Mouse (Mus musculus): ENCODE data around the gene Wdr61. TPM values are rescaled to one million over a fixed set of nuclear protein-coding genes. Genes with fewer than 3 reads are reported as not detected.

Wdr61 gene
- 10 to 100 TPM; 67.6 to 72.7 TPM for total RNA-seq (2021)
- long read RNA-seq, experiment 1, transcript Wdr61-201 (11 exons, 1,187 nt): minor isoform, 21 of 114 reads
- long read RNA-seq, experiment 1, transcript Wdr61-203 (11 exons, 1,290 nt): major isoform, 31 of 114 reads
- long read RNA-seq, experiment 1, partial matches to known transcripts: 54 of 114 reads
- long read RNA-seq, experiment 1, other reads (novel, unspliced or antisense): 5 of 114 reads
- long read RNA-seq, experiment 2, transcript Wdr61-203 (11 exons, 1,290 nt): minor isoform, 9 of 28 reads
- long read RNA-seq, experiment 2, transcript Wdr61-201 (11 exons, 1,187 nt): major isoform, 12 of 28 reads
- long read RNA-seq, experiment 2, partial matches to known transcripts: 4 of 28 reads
- long read RNA-seq, experiment 2, other reads (novel, unspliced or antisense): 3 of 28 reads

DNA sequence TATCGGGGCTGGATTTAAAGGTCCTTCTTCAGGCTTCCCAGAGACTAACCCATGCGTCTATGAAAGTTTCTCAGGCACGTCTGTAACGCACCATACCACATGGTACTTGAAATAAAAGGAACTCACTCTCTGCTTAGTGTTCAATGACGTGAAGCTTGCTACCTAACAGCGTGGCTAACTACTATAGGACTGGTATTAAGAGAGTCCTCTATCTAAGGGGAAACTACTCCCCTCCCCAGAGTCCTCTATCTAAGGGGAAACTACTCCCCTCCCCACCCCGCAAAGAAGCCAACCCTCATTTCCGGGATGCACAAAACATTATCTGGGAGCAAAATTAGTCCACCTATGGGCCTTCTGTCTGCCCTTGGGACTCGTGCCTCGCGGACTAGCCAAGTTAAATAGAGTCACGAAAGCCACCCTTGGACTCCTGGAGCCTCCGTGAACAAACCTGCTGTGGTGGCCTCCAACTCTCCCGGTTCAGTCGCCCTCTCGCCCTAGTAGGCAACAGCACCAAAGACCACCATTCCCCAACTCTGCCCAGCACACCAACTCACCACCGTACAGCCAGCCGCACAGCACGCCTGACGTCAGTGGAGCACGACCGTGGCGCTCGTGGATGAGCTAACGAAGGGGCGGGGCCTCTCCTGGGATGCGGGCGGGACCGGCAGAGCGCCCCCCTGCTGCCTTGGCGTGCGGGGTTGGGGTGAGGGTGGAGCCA, at the start of gene Wdr61:
Gene Wdr61 (minus strand): TSS at position 599 of the 718 bp plus-strand sequence.
- peak; percentile 99 for DNase-seq

DNA sequence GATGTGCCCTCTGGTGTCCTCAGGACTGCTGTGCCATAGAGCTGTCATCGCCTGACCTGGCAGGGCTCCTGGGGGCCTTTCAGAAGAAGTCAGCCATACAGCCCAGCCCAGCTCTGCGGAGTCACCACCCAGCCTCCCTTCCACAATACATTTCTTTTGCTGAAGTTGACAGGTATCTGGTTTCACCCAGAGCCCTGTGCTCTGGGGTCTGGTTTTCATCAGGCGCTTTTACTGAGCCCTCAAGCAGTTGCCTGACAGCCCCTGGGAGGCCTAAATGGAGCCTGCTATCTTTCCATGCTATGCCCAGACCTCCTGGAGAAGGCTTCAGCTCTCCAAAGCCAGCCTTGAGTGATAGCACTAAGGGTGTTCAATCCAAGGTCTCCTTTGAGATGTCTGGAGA, 49.7 kb upstream of the Wdr61 start:
- no peak for DNase-seq

DNA sequence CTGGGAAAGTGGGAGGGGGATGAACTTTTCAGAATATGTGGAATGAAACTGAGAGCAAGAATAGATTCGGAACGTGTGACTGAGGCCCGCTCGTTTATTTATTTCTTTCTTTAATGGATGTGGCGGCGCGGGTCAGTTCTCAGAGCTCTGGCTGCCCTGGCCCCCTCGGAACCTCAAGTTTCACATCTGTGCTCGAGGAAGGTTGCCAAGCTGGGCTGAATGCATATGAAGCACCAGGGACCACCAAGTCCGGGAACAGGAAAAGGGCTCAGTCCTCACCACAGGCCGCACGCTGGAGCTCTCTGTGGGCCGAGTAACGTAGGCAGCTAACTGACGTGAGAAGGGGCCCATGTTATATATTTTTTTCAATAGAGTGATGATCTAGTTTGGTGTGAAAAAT, 48.2 kb upstream of the Wdr61 start:
- no peak for DNase-seq

DNA sequence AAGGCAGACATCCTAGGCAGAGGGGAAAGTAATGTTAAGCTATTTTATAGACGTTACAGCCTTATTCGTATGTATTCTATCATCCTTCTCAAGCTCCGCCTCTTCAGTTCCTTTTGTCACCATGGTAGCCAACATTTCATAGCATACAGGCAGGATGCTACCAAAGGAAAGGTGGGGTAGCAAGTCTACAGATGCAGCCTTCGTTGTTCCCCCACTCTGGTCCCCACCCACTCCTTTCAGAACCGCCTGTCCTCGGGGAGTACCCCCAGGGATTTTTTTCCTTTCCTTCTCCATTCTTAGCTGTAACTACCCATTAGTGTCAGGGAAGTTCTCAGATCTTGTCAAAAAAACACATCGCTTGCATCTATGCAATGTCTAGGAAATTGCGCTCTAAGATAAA, 45.0 kb upstream of the Wdr61 start:
- no peak for DNase-seq

DNA sequence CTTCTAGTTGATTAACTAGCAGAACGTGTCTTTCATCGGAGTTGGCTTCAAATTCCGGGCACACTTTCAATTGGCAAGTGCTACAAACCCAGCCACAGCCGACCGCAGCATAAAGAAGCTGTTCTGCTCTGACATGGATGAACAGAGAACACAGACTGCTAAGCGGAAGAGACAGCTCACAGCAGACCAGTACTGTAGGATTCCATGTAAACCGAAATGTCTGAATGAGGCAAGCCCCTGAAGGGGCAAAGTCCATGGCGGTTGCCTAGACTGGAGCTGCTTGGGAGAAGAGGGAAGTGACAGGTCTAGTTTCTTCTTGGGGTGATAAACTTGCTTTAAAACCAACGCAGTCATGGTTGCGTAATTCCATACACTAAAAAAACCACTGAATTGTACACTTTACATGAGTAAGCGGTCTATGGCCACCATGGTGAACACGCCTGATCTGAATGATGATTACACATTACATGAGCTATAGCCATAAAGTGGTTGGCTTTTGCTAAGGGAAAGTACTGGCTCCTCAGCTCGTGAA, 42.2 kb upstream of the Wdr61 start:
- DNase-seq: no peak

DNA sequence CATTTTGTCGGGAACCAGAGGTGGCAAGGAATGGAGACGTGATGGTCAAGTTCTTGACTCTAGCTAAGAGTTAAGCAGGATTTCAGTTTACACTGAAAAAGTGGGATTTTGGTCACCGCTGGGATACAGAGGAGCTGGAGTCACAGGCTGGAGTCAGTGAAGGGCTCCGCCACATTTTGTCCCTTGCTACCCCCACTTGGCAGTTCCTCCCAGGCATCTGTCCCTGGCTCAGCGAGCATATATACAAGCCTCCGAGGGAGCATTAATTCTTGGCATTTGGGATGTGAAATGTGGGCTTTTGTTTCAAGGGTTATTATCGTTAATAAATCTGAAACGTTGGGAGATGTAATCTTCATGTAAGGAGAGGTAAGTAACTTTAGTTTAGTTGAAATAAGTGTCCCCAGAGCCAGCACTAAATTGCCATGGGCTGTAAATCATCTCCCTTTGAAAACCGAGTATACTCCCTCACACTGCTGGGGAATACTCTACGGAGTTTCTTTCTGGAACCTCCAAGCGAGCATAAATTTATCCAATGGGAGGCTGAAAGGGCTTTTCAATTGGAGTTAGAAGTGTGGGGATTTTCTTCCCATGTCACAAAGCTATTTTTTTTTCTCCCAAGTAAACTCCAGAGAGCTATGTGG, 35.9 kb upstream of the Wdr61 start:
- no peak for DNase-seq

DNA sequence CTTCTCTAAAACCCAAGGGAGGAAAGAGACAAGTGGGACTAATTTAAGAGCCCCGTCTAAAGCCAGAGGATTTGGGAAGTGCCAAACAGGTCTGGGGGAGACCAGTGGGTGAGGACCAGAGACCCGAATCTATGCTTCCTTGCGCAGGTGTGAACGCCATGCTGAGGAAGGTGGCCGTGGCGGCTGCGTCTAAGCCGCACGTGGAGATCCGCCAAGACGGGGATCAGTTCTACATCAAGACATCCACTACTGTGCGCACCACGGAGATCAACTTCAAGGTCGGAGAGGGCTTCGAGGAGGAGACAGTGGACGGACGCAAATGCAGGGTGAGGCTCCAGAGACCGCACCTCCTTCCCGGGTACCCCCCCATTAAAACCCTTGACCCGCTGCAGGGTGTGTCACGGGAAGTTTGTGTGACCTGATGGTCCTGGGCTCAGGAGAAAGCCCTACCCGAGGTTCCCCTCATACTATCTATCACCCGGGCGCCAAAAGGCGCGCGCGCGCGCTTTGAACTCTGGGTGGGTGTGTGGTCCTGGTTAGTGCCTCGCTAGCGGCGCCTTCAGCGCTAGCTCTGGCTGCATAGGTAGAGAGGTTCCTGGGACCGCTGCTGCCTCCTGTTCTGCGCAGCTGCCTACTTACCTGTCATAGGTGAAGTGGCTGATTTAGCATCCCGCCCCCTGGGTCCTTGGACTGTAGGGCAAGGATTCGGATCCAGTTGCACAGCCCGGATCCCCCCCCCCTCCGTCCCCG, 31.2 kb upstream of the Wdr61 start:
- DNase-seq: no peak

DNA sequence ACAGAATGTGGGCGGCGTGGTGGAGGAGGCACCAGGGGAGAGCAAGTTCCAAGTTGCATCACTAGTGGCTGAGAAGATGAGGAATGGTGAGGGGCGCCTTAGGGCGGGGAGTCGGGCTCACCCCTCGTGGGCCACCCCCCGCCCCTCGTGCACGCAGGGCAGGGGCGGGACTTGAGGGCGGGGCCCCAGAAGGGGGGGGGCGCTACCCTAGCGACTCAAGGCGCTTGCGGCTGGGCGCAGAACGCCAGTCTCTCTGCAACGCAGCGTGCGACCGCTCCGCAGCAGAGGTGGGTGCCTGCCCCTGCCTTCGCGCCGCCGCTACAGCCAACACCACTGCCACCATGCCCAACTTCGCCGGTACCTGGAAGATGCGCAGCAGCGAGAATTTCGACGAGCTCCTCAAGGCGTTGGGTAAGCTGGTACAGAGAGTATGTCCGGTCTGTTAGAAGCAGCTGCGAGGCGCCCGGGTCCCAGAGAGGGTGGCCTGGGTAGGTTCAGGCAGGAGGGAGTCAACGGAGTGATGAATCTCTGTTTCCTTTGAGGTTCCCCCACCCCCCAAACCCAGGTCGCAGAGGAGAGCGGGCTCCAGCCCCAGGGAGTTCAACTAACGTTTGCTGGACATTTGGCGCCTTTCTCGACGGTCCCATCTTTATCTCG, 30.4 kb upstream of the Wdr61 start, which contains the start of gene Crabp1:
Gene Crabp1 (plus strand): TSS at position 188 of the 657 bp plus-strand sequence.
- DNase-seq: peak in 1 of 2 experiments; percentile 5

DNA sequence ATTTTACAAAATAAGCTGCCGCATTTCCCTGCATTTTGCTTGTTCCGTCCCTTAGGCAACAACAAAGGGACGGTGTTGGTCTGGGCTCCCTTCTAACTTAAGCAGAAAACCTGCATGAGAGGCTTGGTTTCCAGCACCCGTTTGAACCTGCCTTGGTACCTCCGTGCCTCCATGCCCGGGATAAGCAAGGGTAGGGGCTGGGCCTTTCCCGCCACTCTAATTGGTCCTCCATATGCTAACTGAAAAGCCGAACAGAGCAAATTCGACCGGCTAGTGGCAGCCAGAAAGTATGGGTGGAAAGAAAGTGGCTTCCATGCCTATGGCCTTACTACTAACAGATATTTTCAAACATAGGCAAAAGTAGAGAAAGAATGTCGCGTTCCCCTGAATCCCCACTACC, 29.8 kb upstream of the Wdr61 start:
- no peak for DNase-seq

DNA sequence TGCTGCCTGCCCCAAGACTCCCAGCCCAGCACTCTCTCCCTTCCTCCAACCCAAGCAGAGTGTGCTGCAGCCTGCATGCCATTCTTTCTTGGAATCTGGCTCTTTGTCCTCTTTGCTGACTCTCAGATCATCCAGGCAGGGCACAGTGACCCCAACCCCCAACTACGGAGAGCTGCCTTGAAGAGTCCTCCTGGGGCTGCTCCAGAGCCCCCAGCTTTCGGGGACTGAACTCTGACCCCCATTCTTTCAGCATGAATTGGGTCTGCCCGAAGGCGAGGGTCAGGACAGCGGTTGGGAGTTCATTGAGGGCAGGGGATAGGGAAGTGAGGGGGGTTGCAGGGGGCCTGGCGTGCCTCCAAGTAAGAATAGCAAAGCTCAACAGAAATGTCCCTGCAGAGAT, 25.3 kb upstream of the Wdr61 start:
- no peak for DNase-seq

DNA sequence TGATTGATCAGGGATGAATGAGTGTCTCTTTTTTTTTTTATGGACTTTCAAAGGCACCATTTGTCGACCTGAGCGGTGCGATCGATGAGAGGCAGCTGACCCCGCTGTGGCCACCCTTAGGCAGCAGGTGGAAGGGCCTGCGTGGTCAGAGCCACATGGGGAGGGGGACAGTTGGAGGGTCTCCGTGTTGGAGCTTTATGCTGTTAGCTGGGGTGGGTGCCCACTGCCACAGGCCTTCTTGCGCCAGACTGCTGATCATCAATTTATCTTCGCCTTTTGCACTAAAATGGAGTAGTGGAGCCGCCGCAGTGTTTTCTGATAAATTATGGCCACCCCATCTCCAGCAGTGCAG, 18.6 kb upstream of the Wdr61 start:
- DNase-seq: no peak

DNA sequence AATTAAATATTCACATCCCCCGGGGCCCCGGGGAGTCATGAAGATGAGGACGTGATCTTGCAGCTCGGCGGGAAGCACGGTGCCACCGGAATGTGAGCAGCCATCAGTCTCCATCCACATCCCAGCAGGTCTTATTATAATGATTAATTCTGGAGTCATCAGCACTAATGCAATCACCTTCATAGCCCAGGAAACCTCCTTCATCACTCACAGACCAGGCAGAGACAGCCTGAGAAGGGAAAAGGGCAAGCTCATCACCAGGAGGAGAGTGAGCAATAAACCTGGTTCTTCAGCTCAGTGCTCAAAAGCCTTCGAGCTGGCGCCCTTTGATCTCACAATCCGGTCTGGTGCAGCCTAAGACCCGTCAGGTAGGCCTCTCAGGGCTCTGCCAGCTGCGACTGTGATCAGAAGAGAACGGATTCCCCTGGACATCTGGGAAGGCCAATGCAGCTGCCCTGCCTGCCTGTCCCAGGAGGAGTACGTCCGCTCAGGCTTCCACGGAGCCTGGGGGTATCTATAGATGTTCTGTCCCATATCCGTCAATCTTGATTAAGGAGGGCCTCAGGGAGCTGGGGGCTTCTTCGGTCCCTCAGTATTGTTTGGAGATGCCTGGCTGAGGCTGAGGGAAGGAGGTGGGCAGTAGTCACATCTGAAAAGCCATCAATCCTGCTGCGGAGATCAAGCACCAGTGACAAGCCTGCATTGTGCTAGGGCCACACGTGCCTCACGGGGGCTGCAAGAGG, 18.1 kb upstream of the Wdr61 start:
- no peak for DNase-seq

DNA sequence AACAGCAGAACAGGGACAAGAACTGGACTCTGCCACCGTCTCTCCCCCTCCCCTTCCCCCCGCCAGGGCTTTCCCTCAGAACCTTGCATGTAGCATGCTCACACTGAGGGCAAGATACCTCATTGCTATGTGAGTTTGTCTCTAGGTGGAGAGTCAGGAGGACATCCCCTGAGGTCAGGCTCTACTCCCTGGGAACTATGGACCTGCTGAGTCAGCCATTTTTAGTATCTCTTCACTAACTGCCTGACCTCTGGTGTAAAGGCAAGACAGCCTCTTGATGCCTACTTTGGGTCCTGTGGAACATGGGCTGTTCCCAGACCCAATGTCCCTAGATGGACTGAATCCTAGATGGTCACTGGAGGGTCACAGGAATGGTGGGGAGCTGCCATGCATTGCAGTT, 17.4 kb upstream of the Wdr61 start:
- DNase-seq: no peak

DNA sequence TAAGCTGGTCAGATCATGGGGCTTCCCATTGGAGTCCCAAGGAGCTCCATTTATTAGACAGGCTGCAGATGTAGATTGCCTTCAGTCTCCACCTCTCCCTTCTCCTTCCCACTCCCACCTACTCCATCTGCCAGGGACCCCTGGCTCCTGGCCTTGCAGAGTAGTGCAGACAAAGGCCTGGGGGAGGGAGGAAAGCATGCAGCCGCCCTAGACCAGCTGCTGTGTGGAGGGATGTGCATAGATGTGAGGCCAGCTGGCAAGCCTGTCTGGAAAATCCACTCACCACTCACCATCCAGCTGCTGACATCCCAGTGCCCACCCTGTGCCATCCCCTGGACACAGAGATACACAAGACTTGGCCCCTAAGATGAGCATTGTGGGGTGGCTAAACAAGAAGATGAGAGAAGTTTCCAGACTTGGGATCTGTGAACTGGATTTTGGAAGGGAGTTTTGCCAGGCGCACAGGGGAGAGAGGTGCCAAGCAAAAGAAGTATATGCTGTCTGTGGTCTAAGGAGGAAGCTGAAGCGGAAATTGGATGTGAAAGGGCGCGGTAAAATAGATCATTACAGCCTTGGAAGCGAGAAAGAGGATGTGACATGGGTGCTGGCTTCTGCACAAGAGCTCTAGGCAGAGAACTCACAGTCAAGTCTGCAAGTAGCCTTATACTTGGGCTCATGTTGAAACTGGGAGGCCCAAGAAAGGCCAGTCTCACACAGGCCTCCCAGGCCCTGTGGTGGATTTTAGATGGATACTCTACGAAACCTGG, 16.1 kb upstream of the Wdr61 start:
- no peak for DNase-seq

DNA sequence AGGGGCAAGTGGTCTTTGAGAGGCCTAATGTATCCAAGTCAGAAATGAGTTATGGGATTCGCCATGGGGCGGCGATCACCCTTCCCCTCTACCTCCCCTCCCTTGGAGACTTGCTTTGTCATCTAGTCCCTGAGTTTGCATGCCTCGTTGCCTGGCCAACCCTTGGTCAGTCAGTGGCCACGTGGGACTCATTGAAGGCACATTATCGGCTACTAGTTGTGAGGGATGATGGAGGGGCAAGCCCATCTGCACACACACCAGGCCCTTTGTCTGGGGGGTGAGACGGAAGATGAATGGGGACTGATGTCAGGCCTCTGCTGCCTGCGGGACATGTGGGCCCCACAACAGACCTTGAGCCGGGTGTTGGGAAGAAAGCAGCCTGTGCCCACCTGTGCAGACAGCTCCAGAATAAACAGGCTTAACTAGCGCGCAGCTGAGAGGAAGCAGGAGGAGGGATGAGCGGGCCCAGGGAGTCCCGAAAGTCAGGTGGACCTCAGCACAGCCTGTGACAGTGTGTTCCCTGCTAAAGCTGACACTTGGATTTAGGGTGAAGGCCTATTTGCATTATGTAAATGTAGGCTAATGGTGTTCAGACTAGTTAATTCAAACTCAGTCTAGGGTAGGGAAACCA, 11.5 kb upstream of the Wdr61 start:
- no peak for DNase-seq

DNA sequence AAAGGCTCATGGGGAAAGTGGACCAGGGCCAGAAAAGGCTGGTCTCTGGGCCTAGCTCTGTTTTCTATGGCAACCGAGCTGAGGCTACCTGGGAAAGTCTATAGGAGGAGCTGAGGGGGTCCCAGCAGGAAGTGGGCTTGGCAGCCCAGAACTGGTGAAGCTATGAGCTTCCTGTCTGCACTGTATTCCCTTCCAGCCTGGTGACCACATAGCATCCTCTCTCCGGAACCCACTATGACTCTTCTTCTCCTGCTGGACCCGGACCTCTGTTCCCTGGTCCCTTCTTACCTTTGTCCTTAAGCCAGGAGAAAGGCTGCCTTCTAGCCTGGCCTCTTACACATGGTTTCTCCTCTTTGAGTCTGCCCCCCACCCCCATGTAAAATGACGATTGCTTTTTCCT, 9.6 kb upstream of the Wdr61 start:
- DNase-seq: no peak

DNA sequence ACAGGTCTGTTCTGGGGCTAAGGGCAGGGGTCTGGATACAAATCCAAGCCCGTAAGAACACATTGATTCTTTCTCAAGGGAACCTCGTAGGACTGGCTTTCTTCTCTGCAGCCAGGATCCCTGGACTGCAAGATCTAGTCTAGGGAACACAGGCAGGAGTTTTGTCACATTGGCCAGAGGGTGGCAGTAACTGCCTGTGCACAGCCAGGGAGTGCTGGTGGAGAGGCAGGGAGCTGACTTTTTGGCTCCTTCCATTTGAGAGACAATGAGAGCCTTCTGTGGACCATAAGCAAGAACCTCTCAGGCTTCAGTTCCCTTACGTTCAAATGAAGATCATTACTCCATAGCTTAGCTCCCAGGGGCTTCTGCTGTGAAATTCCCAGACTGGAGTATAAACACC, 4.1 kb upstream of the Wdr61 start:
- peak; percentile 43 to 56 for DNase-seq

DNA sequence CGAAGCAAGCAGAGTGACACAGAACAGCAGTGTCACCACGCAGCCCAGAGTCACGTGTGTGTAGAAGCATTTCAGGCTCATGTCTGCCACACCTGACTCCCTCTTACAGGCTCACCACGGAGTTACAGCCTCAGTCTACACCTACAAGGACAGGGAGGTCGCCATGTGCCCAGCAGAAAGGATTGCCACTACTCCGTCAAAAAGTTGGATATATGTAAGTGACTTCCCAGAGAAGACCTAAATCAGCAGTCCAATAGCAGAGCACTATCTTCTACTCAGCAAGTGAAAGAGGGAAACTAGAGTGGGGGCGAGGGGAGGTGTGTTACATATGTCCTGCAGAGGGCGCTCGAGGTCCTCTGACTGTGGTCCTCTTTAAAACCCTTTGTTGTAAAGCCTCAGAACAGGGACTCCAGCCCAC, 2.0 kb upstream of the Wdr61 start:
- DNase-seq: peak; percentile 27 to 51

DNA sequence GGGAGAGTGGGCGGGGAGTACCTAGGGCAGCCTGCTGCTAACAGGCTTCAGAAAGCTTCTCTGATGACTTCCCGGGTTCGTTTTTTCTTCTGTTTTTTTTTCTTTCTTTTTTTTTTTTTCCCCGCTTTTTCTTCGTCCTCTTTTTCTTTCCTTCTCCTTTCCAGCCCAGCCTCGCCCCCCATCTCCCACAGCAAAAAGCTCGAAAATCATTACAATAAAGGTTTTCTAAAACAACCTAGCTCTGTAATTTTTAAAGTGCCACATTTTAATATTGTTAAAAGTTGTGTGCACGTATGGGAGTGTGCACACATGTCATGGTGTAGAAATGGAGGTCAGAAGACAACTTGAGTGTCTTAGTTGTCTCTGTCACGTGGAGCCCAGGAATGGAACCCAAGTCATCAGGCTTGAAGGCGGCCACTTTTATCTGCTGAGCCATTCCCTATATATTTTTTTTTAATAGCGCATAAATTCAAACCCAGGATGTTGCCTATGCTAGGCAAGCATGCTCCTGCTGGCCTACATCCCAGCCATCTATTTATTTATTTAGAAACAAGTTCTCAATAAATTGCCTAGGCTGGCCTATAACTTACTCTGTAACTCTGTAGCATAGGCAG, 427 bp upstream of the Wdr61 start:
- no peak for DNase-seq
